Mouse (Mus musculus) CH12.LX (cell line): ENCODE measurements around the gene Trio.

Experiments used
- BHLHE40 ChIP-seq: IDR thresholded peaks from 2 replicates; pipeline ENCODE4 v1.6.1; 2011; ENCODE audit warnings: mild to moderate bottlenecking, low read depth, low read length, improper control_type of control experiment
- CTCF ChIP-seq, 2 experiments: IDR thresholded peaks in 1 of 2; conservative IDR thresholded peaks in 1 of 2; 2 replicates each; pipeline ENCODE4 v1.5.1; 2011 to 2012; ENCODE audit warnings: low read depth in 2 of 2, low read length in 2 of 2, improper control_type of control experiment in 1 of 2, inconsistent platforms in 1 of 2, mild to moderate bottlenecking in 1 of 2, moderate library complexity in 1 of 2
- EP300 ChIP-seq: IDR thresholded peaks from 2 replicates; pipeline ENCODE4 v1.6.1; 2011; ENCODE audit warnings: low read length, improper control_type of control experiment
- MEF2A ChIP-seq: IDR thresholded peaks from 2 replicates; pipeline ENCODE4 v1.6.1; 2014; ENCODE audit warnings: low read depth, mild to moderate bottlenecking, inconsistent platforms, low read length, improper control_type of control experiment, borderline replicate concordance
- POLR2A ChIP-seq: IDR thresholded peaks from 2 replicates; pipeline ENCODE4 v1.6.1; 2011; ENCODE audit warnings: low read depth, mild to moderate bottlenecking, improper control_type of control experiment, low read length
- SIN3A ChIP-seq: IDR thresholded peaks from 2 replicates; pipeline ENCODE4 v1.6.1; 2012; ENCODE audit warnings: low read length, improper control_type of control experiment, inconsistent platforms
- SMC3 ChIP-seq: IDR thresholded peaks from 2 replicates; pipeline ENCODE4 v1.6.1; 2011; ENCODE audit warnings: low read depth, low read length, improper control_type of control experiment
- TBP ChIP-seq: conservative IDR thresholded peaks from 2 replicates; pipeline ENCODE4 v1.6.1; 2011; ENCODE audit warnings: low read depth, low read length, improper control_type of control experiment
- UBTF ChIP-seq: IDR thresholded peaks from 2 replicates; pipeline ENCODE4 v1.6.1; 2012; ENCODE audit warnings: low read depth, mild to moderate bottlenecking, inconsistent platforms, low read length, improper control_type of control experiment, moderate library complexity
- USF1 ChIP-seq: IDR thresholded peaks from 2 replicates; pipeline ENCODE4 v1.6.1; 2014; ENCODE audit warnings: low read depth, mild to moderate bottlenecking, inconsistent platforms, low read length, improper control_type of control experiment
- ZMIZ1 ChIP-seq: IDR thresholded peaks from 2 replicates; pipeline ENCODE4 v1.6.1; 2012; ENCODE audit warnings: low read depth, mild to moderate bottlenecking, inconsistent platforms, low read length, improper control_type of control experiment

GRCm38 (mm10) chr15:27916204-27916603 lies 109.4 kb downstream of the Trio start:
- TF ChIP-seq USF1 (no peak), ZMIZ1 (no peak), POLR2A (no peak), SIN3A (no peak), BHLHE40 (no peak), MEF2A (no peak), UBTF (no peak), EP300 (no peak), TBP (no peak), CTCF (conservative IDR thresholded peaks at IDR 0.05 in 1 of 2, IDR thresholded peaks at IDR 0.05 in 1 of 2; ENCODE audit: low read depth in 2 of 2, low read length in 2 of 2) (peak in 1 of 2 experiments; percentile 48; a peak in 2 of 4 replicates), SMC3 (peak; percentile 33)
